Mouse (Mus musculus): ENCODE measurements around the gene Ccdc84. TPM values are rescaled to one million over a fixed set of nuclear protein-coding genes. Genes with fewer than 3 reads are reported as not detected.
"Not testable (repeated sequence)": the region's sequence is repeated elsewhere in the genome, so short reads cannot be mapped to it uniquely, and the experiment has no call there.

The Ccdc84 gene
- polyA plus RNA-seq, 1 experiment, result 30.9 TPM

GRCm38 (mm10) chr9:44373386-44373785, 45.0 kb downstream of the Ccdc84 start:
- TF ChIP-seq POLR2A (IDR thresholded peaks at IDR 0.05; ENCODE audit: control insufficient read depth, extremely low read depth, insufficient read depth, low read length, poor library complexity) (no peak), CTCF (IDR thresholded peaks at IDR 0.05; ENCODE audit: borderline replicate concordance, control insufficient read depth, extremely low read depth, insufficient read depth, low read length, poor library complexity) (no peak)
- Histone ChIP-seq H3K27ac (ENCODE audit: control insufficient read depth, insufficient read depth, low read length) (no peak overlapping the region), H3K27me3 (ENCODE audit: control insufficient read depth, insufficient read depth, low read length) (no peaks in the 10 kb centered on the region), H3K4me3 (ENCODE audit: control insufficient read depth, insufficient read depth, low read length) (no peak overlapping the region), H3K36me3 (ENCODE audit: control insufficient read depth, insufficient read depth, low read length) (no peaks in the 10 kb centered on the region), H3K4me1 (replicated peaks; ENCODE audit: control insufficient read depth, insufficient read depth, low read length) (0 out of 2 replicates have a peak, but pooled peaks cover 2% of the 10 kb centered on the region)
- no peak for DNase-seq

GRCm38 (mm10) chr9:44364480-44364879, 53.9 kb downstream of the Ccdc84 start:
- Histone ChIP-seq H3K4me1 (replicated peaks; ENCODE audit: control insufficient read depth, insufficient read depth, low read length) (no peaks in the 10 kb centered on the region), H3K27ac (ENCODE audit: control insufficient read depth, insufficient read depth, low read length) (no peak overlapping the region), H3K4me3 (ENCODE audit: control insufficient read depth, insufficient read depth, low read length) (no peak overlapping the region), H3K27me3 (ENCODE audit: control insufficient read depth, insufficient read depth, low read length) (no peaks in the 10 kb centered on the region), H3K36me3 (ENCODE audit: control insufficient read depth, insufficient read depth, low read length) (no peaks in the 10 kb centered on the region)
- DNase-seq, result peak; percentile 21
- WGBS, result 71% methylated on average over 3 of the region's 3 CpGs
- TF ChIP-seq CTCF (IDR thresholded peaks at IDR 0.05; ENCODE audit: borderline replicate concordance, control insufficient read depth, extremely low read depth, insufficient read depth, low read length, poor library complexity), result no peak
- no peak for TF ChIP-seq POLR2A (IDR thresholded peaks at IDR 0.05; ENCODE audit: control insufficient read depth, extremely low read depth, insufficient read depth, low read length, poor library complexity)

GRCm38 (mm10) chr9:44361931-44362330, 56.4 kb downstream of the Ccdc84 start:
- not testable (repeated sequence) for DNase-seq
- peak overlapping the region; percentile 95 for H3K4me3 ChIP-seq (ENCODE audit: control insufficient read depth, insufficient read depth, low read length)

GRCm38 (mm10) chr9:44361190-44361917, 57.0 kb downstream of the Ccdc84 start, which contains the start of gene Vps11:
Vps11 (minus strand) TSS chr9:44361670.
- Histone ChIP-seq H3K27me3 (ENCODE audit: control insufficient read depth, insufficient read depth, low read length) (no peaks in the 10 kb centered on the region), H3K4me1 (replicated peaks; ENCODE audit: control insufficient read depth, insufficient read depth, low read length) (peaks cover 3% of the 10 kb centered on the region), H3K36me3 (ENCODE audit: control insufficient read depth, insufficient read depth, low read length) (peaks cover 20% of the 10 kb centered on the region), H3K27ac (ENCODE audit: control insufficient read depth, insufficient read depth, low read length) (peak within 1 kb of the TSS; percentile 65), H3K4me3 (ENCODE audit: control insufficient read depth, insufficient read depth, low read length) (peak within 1 kb of the TSS; percentile 95)
- DNase-seq, result peak; percentile 94
- under 1% methylated on average over 44 of the region's 44 CpGs for WGBS
- TF ChIP-seq POLR2A (IDR thresholded peaks at IDR 0.05; ENCODE audit: control insufficient read depth, extremely low read depth, insufficient read depth, low read length, poor library complexity) (peak; percentile 57; the same call in 1 of the 2 replicates), CTCF (IDR thresholded peaks at IDR 0.05; ENCODE audit: borderline replicate concordance, control insufficient read depth, extremely low read depth, insufficient read depth, low read length, poor library complexity) (no peak)

More at GRCm38 (mm10) chr9:44361931-44362330, 56.4 kb downstream of the Ccdc84 start:
- Histone ChIP-seq H3K36me3 (ENCODE audit: control insufficient read depth, insufficient read depth, low read length) (peaks cover 14% of the 10 kb centered on the region), H3K27ac (ENCODE audit: control insufficient read depth, insufficient read depth, low read length) (peak overlapping the region; percentile 3; the same call in 1 of the 2 replicates)
- WGBS, result 43% methylated on average over 4 of the region's 4 CpGs
- H3K27me3 ChIP-seq (ENCODE audit: control insufficient read depth, insufficient read depth, low read length); H3K4me1 ChIP-seq (replicated peaks; ENCODE audit: control insufficient read depth, insufficient read depth, low read length): not testable (repeated sequence)

Other genes with a start within 250 kb of the Ccdc84 start
- gene Cbl, start 184.5 kb downstream of the Ccdc84 start, polyA plus RNA-seq (2012; rRNA removed), result 132 and 194 TPM in 2 replicates
- gene Ccdc153, start 177.9 kb downstream of the Ccdc84 start, polyA plus RNA-seq (2012; rRNA removed), result 6.1 and 13.0 TPM in 2 replicates
- 0.55 and 0.59 TPM in 2 replicates for gene Pdzd3, start 167.1 kb downstream of the Ccdc84 start, polyA plus RNA-seq (2012; rRNA removed)
- gene Nlrx1, start 150.0 kb downstream of the Ccdc84 start, polyA plus RNA-seq (2012; rRNA removed), result 13.4 and 16.2 TPM in 2 replicates
- 1.2 and 2.7 TPM in 2 replicates for gene Abcg4, start 130.0 kb downstream of the Ccdc84 start, polyA plus RNA-seq (2012; rRNA removed)
- gene Hinfp, start 112.9 kb downstream of the Ccdc84 start, polyA plus RNA-seq (2012; rRNA removed), result 71.1 and 71.9 TPM in 2 replicates
- 94.1 and 110 TPM in 2 replicates for gene C2cd2l, start 98.3 kb downstream of the Ccdc84 start, polyA plus RNA-seq (2012; rRNA removed)
- gene Dpagt1, start 92.5 kb downstream of the Ccdc84 start, polyA plus RNA-seq (2012; rRNA removed), result 47.9 and 49.5 TPM in 2 replicates
- gene H2afx, start 83.9 kb downstream of the Ccdc84 start, polyA plus RNA-seq (2012; rRNA removed), result 891 and 1,033 TPM in 2 replicates
- 40.7 and 42.2 TPM in 2 replicates for gene Hmbs, start 74.3 kb downstream of the Ccdc84 start, polyA plus RNA-seq (2012; rRNA removed)
- 37.9 and 40.8 TPM in 2 replicates for gene Vps11, start 56.9 kb downstream of the Ccdc84 start, polyA plus RNA-seq (2012; rRNA removed)
- gene Hyou1, start 39.1 kb downstream of the Ccdc84 start, polyA plus RNA-seq (2012; rRNA removed), result 74.4 and 75.5 TPM in 2 replicates
- 22.4 and 32.9 TPM in 2 replicates for gene Slc37a4, start 21.7 kb downstream of the Ccdc84 start, polyA plus RNA-seq (2012; rRNA removed)
- gene Rps25, start 11.4 kb downstream of the Ccdc84 start, polyA plus RNA-seq (2012; rRNA removed), result 220 and 258 TPM in 2 replicates
- gene Trappc4, start 11.0 kb downstream of the Ccdc84 start, polyA plus RNA-seq (2012; rRNA removed), result 49.1 and 57.4 TPM in 2 replicates
- gene Foxr1, start 22.6 kb upstream of the Ccdc84 start, polyA plus RNA-seq (2012; rRNA removed), result 0.08 and 0.22 TPM in 2 replicates
- 1.4 and 1.6 TPM in 2 replicates for gene Upk2, start 36.4 kb upstream of the Ccdc84 start, polyA plus RNA-seq (2012; rRNA removed)
- 38.7 and 50.4 TPM in 2 replicates for gene Bcl9l, start 64.3 kb upstream of the Ccdc84 start, polyA plus RNA-seq (2012; rRNA removed)
- 7.7 and 9.9 TPM in 2 replicates for gene Cxcr5, start 143.3 kb upstream of the Ccdc84 start, polyA plus RNA-seq (2012; rRNA removed)
- gene Ddx6, start 186.3 kb upstream of the Ccdc84 start, polyA plus RNA-seq (2012; rRNA removed), result 29.2 and 35.6 TPM in 2 replicates